Mouse (Mus musculus) testis, adult 2 months (tissue): ENCODE data around the gene Opn5.

Source experiments
- CTCF ChIP-seq: fragments of 200-500 bp; IDR thresholded peaks from 2 replicates; pipeline ENCODE4 v1.5.1; 2012; ENCODE audit warnings: low read depth, mild to moderate bottlenecking, inconsistent platforms, low read length, moderate library complexity; ENCODE audit not compliant: control insufficient read depth, insufficient read depth, insufficient replicate concordance
- POLR2A ChIP-seq: fragments of 200-500 bp; IDR thresholded peaks from 2 replicates; pipeline ENCODE4 v1.6.1; 2012; ENCODE audit warnings: low read depth, mild to moderate bottlenecking, inconsistent platforms, low read length, moderate library complexity; ENCODE audit not compliant: control insufficient read depth

DNA sequence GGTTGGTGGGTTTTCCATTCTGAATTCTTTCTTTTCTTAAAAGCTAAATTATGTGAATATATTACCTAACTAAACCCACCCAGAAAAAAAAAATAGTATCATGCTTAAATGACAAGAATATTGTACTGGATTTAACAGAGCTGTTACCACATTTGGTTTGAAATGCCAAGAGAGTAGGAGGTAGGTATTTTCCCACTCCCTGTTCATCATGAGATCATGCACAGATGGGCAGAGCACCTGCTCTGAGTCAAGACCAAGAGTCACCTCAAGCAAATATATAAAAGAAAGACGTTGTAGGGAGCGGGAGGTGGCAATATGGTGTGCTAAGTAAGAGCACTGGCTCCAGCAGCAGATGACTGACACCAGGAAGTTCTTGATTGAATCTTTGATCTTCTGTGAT lies 61.6 kb downstream of the Opn5 start:
- no peak for TF ChIP-seq CTCF
- TF ChIP-seq POLR2A: no peak
